Mouse (Mus musculus): ENCODE data around the gene Shisa5. TPM values are rescaled to one million over a fixed set of nuclear protein-coding genes. Genes with fewer than 3 reads are reported as not detected.

Shisa5 gene
- total RNA-seq, 2 experiments from 2014 or later = 43.0 to 43.2 TPM

- intact Hi-C loops (cut with DNase I) = no loop called here
- DNase-seq (ENCODE audit: low spot score) = no peak
These were observed 21.3 kb upstream of the Shisa5 start for GRCm38 (mm10) chr9:109016973-109017604.

- no peak for DNase-seq (ENCODE audit: low spot score)
- intact Hi-C loops (cut with DNase I) = no loop called here
These were observed 16.9 kb upstream of the Shisa5 start for GRCm38 (mm10) chr9:109021428-109021827.

GRCm38 (mm10) chr9:109022866-109023685, 15.3 kb upstream of the Shisa5 start:
- DNase-seq (ENCODE audit: low spot score) = no peak
- intact Hi-C loops (cut with DNase I) = no loop called here

- intact Hi-C loops (cut with DNase I) = no loop called here
- no peak for DNase-seq (ENCODE audit: low spot score)
These were observed 10.8 kb upstream of the Shisa5 start for GRCm38 (mm10) chr9:109027521-109027920.

- intact Hi-C loops (cut with DNase I) = no loop called here
These were observed 9.9 kb upstream of the Shisa5 start for GRCm38 (mm10) chr9:109028421-109028820.

GRCm38 (mm10) chr9:109028919-109029318, 9.4 kb upstream of the Shisa5 start:
- DNase-seq (ENCODE audit: low spot score) = no peak
- intact Hi-C loops (cut with DNase I) = no loop called here

More at GRCm38 (mm10) chr9:109028421-109028820, 9.9 kb upstream of the Shisa5 start:
- no peak for DNase-seq (ENCODE audit: low spot score)

- intact Hi-C loops (cut with DNase I) = no loop called here
- DNase-seq (ENCODE audit: low spot score) = no peak
These were observed 8.1 kb upstream of the Shisa5 start for GRCm38 (mm10) chr9:109030312-109030711.

- DNase-seq (ENCODE audit: low spot score) = no peak
- intact Hi-C loops (cut with DNase I) = no loop called here
These were observed 7.4 kb upstream of the Shisa5 start for GRCm38 (mm10) chr9:109031001-109031400.

GRCm38 (mm10) chr9:109031686-109032085, 6.7 kb upstream of the Shisa5 start:
- no peak for DNase-seq (ENCODE audit: low spot score)
- intact Hi-C loops (cut with DNase I) = no loop called here

- intact Hi-C loops (cut with DNase I) = no loop called here
- DNase-seq (ENCODE audit: low spot score) = no peak
These were observed 5.9 kb upstream of the Shisa5 start for GRCm38 (mm10) chr9:109032435-109032834.

GRCm38 (mm10) chr9:109038901-109039364, 568 bp downstream of the Shisa5 start:
- intact Hi-C loops (cut with DNase I) = loop anchor here (2.0 kb wide), 1 partner anchor 20 kb away; the partner anchor contains the start of gene Trex1
- DNase-seq (ENCODE audit: low spot score) = peak; percentile 71

- no peak for DNase-seq (ENCODE audit: low spot score)
- intact Hi-C loops (cut with DNase I) = loop anchor here (2.0 kb wide), 1 partner anchor 19 kb away; the partner anchor contains the start of gene Trex1
These were observed 1.3 kb downstream of the Shisa5 start for GRCm38 (mm10) chr9:109039681-109040080.

GRCm38 (mm10) chr9:109040216-109040615, 1.9 kb downstream of the Shisa5 start:
- intact Hi-C loops (cut with DNase I) = no loop called here
- no peak for DNase-seq (ENCODE audit: low spot score)

- DNase-seq (ENCODE audit: low spot score) = no peak
- intact Hi-C loops (cut with DNase I) = no loop called here
These were observed 2.5 kb downstream of the Shisa5 start for GRCm38 (mm10) chr9:109040906-109041305.

- intact Hi-C loops (cut with DNase I) = no loop called here
- no peak for DNase-seq (ENCODE audit: low spot score)
These were observed 3.0 kb downstream of the Shisa5 start for GRCm38 (mm10) chr9:109041351-109041750.

GRCm38 (mm10) chr9:109046306-109046705, 7.9 kb downstream of the Shisa5 start:
- no peak for DNase-seq (ENCODE audit: low spot score)
- intact Hi-C loops (cut with DNase I) = no loop called here

- no peak for DNase-seq (ENCODE audit: low spot score)
- intact Hi-C loops (cut with DNase I) = no loop called here
These were observed 11.0 kb downstream of the Shisa5 start for GRCm38 (mm10) chr9:109049316-109049715.

- no peak for DNase-seq (ENCODE audit: low spot score)
These were observed 11.8 kb downstream of the Shisa5 start for GRCm38 (mm10) chr9:109049996-109050673.

GRCm38 (mm10) chr9:109050674-109050997, 12.3 kb downstream of the Shisa5 start:
- DNase-seq (ENCODE audit: low spot score) = no peak
- intact Hi-C loops (cut with DNase I) = no loop called here

More at GRCm38 (mm10) chr9:109049996-109050673, 11.8 kb downstream of the Shisa5 start:
- intact Hi-C loops (cut with DNase I) = no loop called here

GRCm38 (mm10) chr9:109051011-109051501, 12.7 kb downstream of the Shisa5 start:
- no peak for DNase-seq (ENCODE audit: low spot score)
- intact Hi-C loops (cut with DNase I) = no loop called here

Data from heart, postnatal 25 days (tissue).